Mouse (Mus musculus): ENCODE results near the gene Lipc.
A peak's percentile ranks its signal among the peaks of the same experiment; 100 is the strongest.
"Not testable (repeated sequence)": the region's sequence is repeated elsewhere in the genome, so short reads cannot be mapped to it uniquely, and the experiment has no call there.

The Lipc gene

GRCm38 (mm10) chr9:70859233-70859632 lies 92.8 kb downstream of the Lipc start:
- DNase-seq (ENCODE audit: low read depth): no peak

GRCm38 (mm10) chr9:70855868-70856267 lies 96.2 kb downstream of the Lipc start:
- DNase-seq (ENCODE audit: low read depth): no peak

GRCm38 (mm10) chr9:70854950-70855349 lies 97.1 kb downstream of the Lipc start:
- no peak for DNase-seq (ENCODE audit: low read depth)

GRCm38 (mm10) chr9:70853081-70853480 lies 98.9 kb downstream of the Lipc start:
- DNase-seq (ENCODE audit: low read depth): not testable (repeated sequence)

GRCm38 (mm10) chr9:70851533-70851932 lies 100.5 kb downstream of the Lipc start:
- DNase-seq (ENCODE audit: low read depth): no peak

- DNase-seq (ENCODE audit: low read depth): no peak
Measured at GRCm38 (mm10) chr9:70848135-70848770, 103.8 kb downstream of the Lipc start.

- no peak for DNase-seq (ENCODE audit: low read depth)
Measured at GRCm38 (mm10) chr9:70847627-70848051, 104.4 kb downstream of the Lipc start.

GRCm38 (mm10) chr9:70843270-70843669 lies 108.8 kb downstream of the Lipc start:
- no peak for DNase-seq (ENCODE audit: low read depth)

GRCm38 (mm10) chr9:70842300-70842941 lies 109.6 kb downstream of the Lipc start:
- no peak for DNase-seq (ENCODE audit: low read depth)

- no peak for DNase-seq (ENCODE audit: low read depth)
Measured at GRCm38 (mm10) chr9:70841426-70842215, 110.4 kb downstream of the Lipc start.

- no peak for DNase-seq (ENCODE audit: low read depth)
Measured at GRCm38 (mm10) chr9:70840861-70841341, 111.1 kb downstream of the Lipc start.

- DNase-seq (ENCODE audit: low read depth): no peak
Measured at GRCm38 (mm10) chr9:70838132-70838911, 113.7 kb downstream of the Lipc start.

- peak; percentile 100 for DNase-seq (ENCODE audit: low read depth)
Measured at GRCm38 (mm10) chr9:70834730-70835154, 117.3 kb downstream of the Lipc start.

GRCm38 (mm10) chr9:70834217-70834616 lies 117.8 kb downstream of the Lipc start:
- DNase-seq (ENCODE audit: low read depth): no peak

- DNase-seq (ENCODE audit: low read depth): no peak
Measured at GRCm38 (mm10) chr9:70833111-70833908, 118.7 kb downstream of the Lipc start.

- DNase-seq (ENCODE audit: low read depth): no peak
Measured at GRCm38 (mm10) chr9:70832231-70832630, 119.8 kb downstream of the Lipc start.

GRCm38 (mm10) chr9:70830844-70831529 lies 121.0 kb downstream of the Lipc start:
- DNase-seq (ENCODE audit: low read depth): no peak

GRCm38 (mm10) chr9:70829784-70830488 lies 122.1 kb downstream of the Lipc start:
- DNase-seq (ENCODE audit: low read depth): no peak

GRCm38 (mm10) chr9:70827911-70828310 lies 124.1 kb downstream of the Lipc start:
- no peak for DNase-seq (ENCODE audit: low read depth)

GRCm38 (mm10) chr9:70824103-70824502 lies 127.9 kb downstream of the Lipc start:
- DNase-seq (ENCODE audit: low read depth): no peak
